Comparison of ENCODE assay signal across 18 mouse cellular contexts in genomic region chr9:92572376-92573108, GRCm38 (mm10). TPM values are rescaled to one million over a fixed set of nuclear protein-coding genes. Genes with fewer than 3 reads are reported as not detected.
A peak's percentile ranks its signal among the peaks of the same experiment; 100 is the strongest.
DNase-seq lines count a peak whose midpoint lies in the region; ATAC-seq and TF ChIP-seq lines count a peak whose summit lies in the region.
"Had no signal": no experiment of that assay in that cellular context is flagged by ENCODE, and none has a peak within 500 bp of the region (broad histone marks: within the 10 kb centered on the region; RNA-seq: fewer than 3 reads in every experiment).

No protein-coding gene starts in this region.

- in situ Hi-C loops in Patski (cut with MboI; ENCODE audit: low pct_unique_long_range_greater_than_20kb): no loop called here

- CTCF ChIA-PET in Patski (lab: Charles Lee): no interaction called here

- TF ChIP-seq CTCF in Patski (IDR thresholded peaks at IDR 0.05): no peak

- peak; percentile 90 for ATAC-seq in Patski
- ATAC-seq: forebrain, postnatal 0 days; hindbrain, embryonic 16.5 days had no signal

- POLR2A ChIA-PET in Patski (lab: Charles Lee): no interaction called here

- intact Hi-C loops in heart, postnatal 14 days (cut with DNase I): no loop called here

- H3K27me3 ChIP-seq in Patski: no peaks in the 10 kb centered on the region
- H3K27me3 ChIP-seq: limb, embryonic 13.5 days; liver, embryonic 15.5 days had no signal

- DNase-seq in heart, adult 8-10 months (ENCODE audit: low spot score): peak; percentile 25
- DNase-seq in heart, postnatal 14 days: no peak
- peak; percentile 29 to 47 for DNase-seq in lung, adult 18-20 months
- no peak for DNase-seq in lung, postnatal 10 days
- DNase-seq in Patski (ENCODE audit: low read depth, low spot score): no peak
- peak; percentile 17 for DNase-seq in lung, postnatal 25 days (ENCODE audit: low spot score)
- DNase-seq in right cerebral cortex, postnatal 14 days: no peak
- no peak for DNase-seq in cerebellum, adult 18-20 months
- DNase-seq: adrenal gland, adult 2 months; B cell, adult 2 months; cerebellum, adult 8-10 months; forebrain, postnatal 0 days; gastrocnemius, postnatal 14 days; kidney, adult 9 months; thymus, postnatal 36 days had no signal

RNA-seq across cellular contexts. Expression of gene Plod2, which starts 30.5 kb away (rescaled TPM):
- 10 to 100 TPM; 12.7 to 16.6 (median 14.8) TPM for total RNA-seq in heart, adult 8-10 months (2022)
- 10 to 100 TPM; 20.1 to 23.4 TPM for total RNA-seq in heart, postnatal 14 days (2021)
- 120 TPM for polyA plus RNA-seq in Patski (2021)

Comparison
In these comparisons a context has a peak if more than half of its experiments do, and no peak if none do; other contexts are left out.
1. DNase-seq: peak in heart, adult 8-10 months (single experiment), lung, adult 18-20 months (2 of 2) and lung, postnatal 25 days (single experiment); none in heart, postnatal 14 days (0 of 2), lung, postnatal 10 days (single experiment), Patski (single experiment), right cerebral cortex, postnatal 14 days (single experiment) and cerebellum, adult 18-20 months (0 of 2).